Mouse (Mus musculus) brain, embryonic 14.5 days (tissue): ENCODE measurements around the gene Entpd2.

Experiments used
- CTCF ChIP-seq: fragments of 200-500 bp; IDR thresholded peaks from 2 replicates; pipeline ENCODE4 v1.5.1; 2012; ENCODE audit warnings: inconsistent platforms, mild to moderate bottlenecking, moderate library complexity, borderline replicate concordance; ENCODE audit not compliant: insufficient read depth, insufficient read length; ENCODE audit errors: extremely low read depth
- POLR2A ChIP-seq: fragments of 200-500 bp; IDR thresholded peaks from 2 replicates; pipeline ENCODE4 v1.6.1; 2012; ENCODE audit warnings: mild to moderate bottlenecking, inconsistent platforms, borderline replicate concordance; ENCODE audit not compliant: poor library complexity, insufficient read depth, insufficient read length, severe bottlenecking; ENCODE audit errors: extremely low read depth

DNA sequence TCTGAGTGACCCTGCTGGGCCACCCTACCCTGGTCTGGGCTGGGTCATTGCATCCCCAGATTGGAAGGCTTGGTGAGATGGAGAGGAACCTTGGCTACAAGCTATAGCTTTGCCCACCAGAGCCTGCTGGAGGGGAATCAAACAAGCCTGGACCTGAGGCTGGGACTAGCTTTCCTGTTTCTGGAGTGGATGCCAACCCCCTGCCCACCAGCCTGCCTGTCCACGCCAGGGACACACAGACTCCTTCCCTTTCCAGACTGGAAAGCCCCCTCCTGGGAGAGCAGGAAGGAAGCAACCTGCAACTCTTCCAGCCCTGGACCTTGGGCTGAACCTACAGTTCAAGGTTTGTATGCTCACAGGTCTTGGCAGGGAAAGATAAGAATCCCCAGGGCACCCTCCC, 28.0 kb downstream of the Entpd2 start:
- TF ChIP-seq POLR2A (no peak), CTCF (no peak)
